Mouse (Mus musculus) splenic B cell, adult 2 months (primary cell): ENCODE data around the gene Fam43a.

Experiments used
- DNase-seq: peaks from one replicate; pipeline ENCODE4 v3.0.0-alpha.2; 2011; ENCODE audit warnings: low read depth, low spot score
- H3K27me3 ChIP-seq: 2 replicates; pipeline ENCODE4 v1.6.1; 2012; ENCODE audit warnings: mild to moderate bottlenecking, low read length, moderate library complexity, mixed read lengths; ENCODE audit not compliant: control insufficient read depth, poor library complexity, insufficient read depth, severe bottlenecking
- H3K36me3 ChIP-seq: 2 replicates; pipeline ENCODE4 v1.6.1; 2012; ENCODE audit warnings: mild to moderate bottlenecking, low read length, moderate library complexity, mixed read lengths; ENCODE audit not compliant: control insufficient read depth, poor library complexity, insufficient read depth, severe bottlenecking

Fam43a gene

DNA sequence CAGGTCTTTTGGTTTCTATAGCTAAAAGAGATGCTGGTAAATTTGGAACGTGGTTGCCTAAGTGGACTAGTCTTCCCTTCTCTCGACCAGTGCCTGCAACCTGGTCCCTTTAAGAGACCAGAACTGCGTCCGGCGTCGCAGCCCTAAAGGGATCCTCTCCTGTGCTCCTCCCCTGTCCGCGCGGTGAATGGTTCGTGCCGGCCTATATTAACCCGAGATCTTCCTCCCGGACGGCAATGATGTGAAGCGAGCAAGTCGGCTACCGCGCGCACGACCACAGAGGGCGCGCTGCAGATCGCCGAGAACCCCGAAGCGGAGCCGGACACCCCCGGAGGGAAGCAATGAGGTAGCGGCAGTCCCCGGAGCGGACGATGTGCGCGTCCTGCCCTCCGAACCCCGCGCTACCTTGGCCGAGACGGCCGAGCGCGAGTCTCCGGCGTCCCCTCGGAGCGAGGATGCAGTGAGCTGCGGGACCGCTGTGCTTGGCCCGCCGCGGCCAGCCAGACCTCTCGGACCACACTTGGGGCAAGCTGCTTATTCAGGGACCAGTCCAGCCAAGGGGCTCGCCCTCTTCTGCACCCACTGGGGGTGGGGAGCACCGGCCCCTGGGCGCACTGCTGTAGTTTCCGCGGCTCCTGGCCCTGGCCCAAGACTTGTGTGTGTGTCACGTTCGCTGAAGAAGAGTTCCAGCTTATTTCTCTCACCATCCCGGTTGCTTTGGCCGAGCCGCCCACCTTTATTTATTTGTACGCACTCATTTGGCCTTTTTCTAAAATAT lies at the start of gene Fam43a:
Gene Fam43a, plus strand, starts transcription at position 233 of the 778 bp plus-strand sequence.
- no peaks in the 10 kb centered on the region for H3K27me3 ChIP-seq
- DNase-seq = peak; percentile 97
- no peaks in the 10 kb centered on the region; the same call in 1 of the 2 replicates for H3K36me3 ChIP-seq

- H3K36me3 ChIP-seq = no peaks in the 10 kb centered on the region
- peak; percentile 77 for DNase-seq
- no peaks in the 10 kb centered on the region; the same call in 1 of the 2 replicates for H3K27me3 ChIP-seq
Observed at GRCm38 (mm10) chr16:30549966-30550747, 49.4 kb upstream of the Fam43a start.

GRCm38 (mm10) chr16:30550748-30551192 lies 48.8 kb upstream of the Fam43a start, which contains the start of gene Tmem44:
Gene Tmem44 (minus strand): TSS chr16:30550842.
- no peak for DNase-seq
- Histone ChIP-seq H3K27me3 (no peaks in the 10 kb centered on the region; the same call in 1 of the 2 replicates), H3K36me3 (no peaks in the 10 kb centered on the region)

GRCm38 (mm10) chr16:30552621-30553338 lies 46.7 kb upstream of the Fam43a start:
- DNase-seq = no peak

GRCm38 (mm10) chr16:30554109-30554508 lies 45.4 kb upstream of the Fam43a start:
- no peaks in the 10 kb centered on the region; the same call in 1 of the 2 replicates for H3K27me3 ChIP-seq
- DNase-seq = no peak
- peaks cover 1% of the 10 kb centered on the region; the same call in 1 of the 2 replicates for H3K36me3 ChIP-seq

More at GRCm38 (mm10) chr16:30552621-30553338, 46.7 kb upstream of the Fam43a start:
- Histone ChIP-seq H3K36me3 (peaks cover 1% of the 10 kb centered on the region; the same call in 1 of the 2 replicates), H3K27me3 (no peaks in the 10 kb centered on the region; the same call in 1 of the 2 replicates)

- Histone ChIP-seq H3K36me3 (peaks cover 20% of the 10 kb centered on the region), H3K27me3 (no peaks in the 10 kb centered on the region)
- no peak for DNase-seq
Observed at GRCm38 (mm10) chr16:30559312-30559992, 40.1 kb upstream of the Fam43a start.

- peaks cover 26% of the 10 kb centered on the region for H3K36me3 ChIP-seq
- no peak for DNase-seq
- H3K27me3 ChIP-seq = no peaks in the 10 kb centered on the region
Observed at GRCm38 (mm10) chr16:30560601-30561000, 38.9 kb upstream of the Fam43a start.

DNA sequence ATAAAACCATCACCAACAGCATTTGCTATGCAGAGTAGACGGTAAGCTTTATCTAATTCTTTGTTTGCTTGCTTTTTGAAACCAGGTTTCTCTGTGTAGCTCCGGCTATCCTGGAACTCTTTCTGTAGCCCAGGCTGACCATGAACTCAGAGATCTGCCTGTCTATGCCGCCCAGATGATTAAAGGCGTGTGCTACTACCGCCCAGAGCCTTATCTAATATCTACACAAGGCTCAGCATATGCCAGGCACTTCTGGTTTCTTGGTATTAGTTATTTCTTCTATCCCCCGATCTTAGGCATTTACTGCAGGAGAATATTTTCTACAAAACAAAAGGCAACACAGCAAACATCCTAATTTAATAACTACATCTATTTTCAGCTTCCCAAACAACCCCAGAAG lies 33.9 kb upstream of the Fam43a start:
- DNase-seq = no peak

GRCm38 (mm10) chr16:30570173-30570572 lies 29.4 kb upstream of the Fam43a start:
- peak; percentile 10 for DNase-seq
- no peaks in the 10 kb centered on the region for H3K27me3 ChIP-seq
- peaks cover 26% of the 10 kb centered on the region for H3K36me3 ChIP-seq

More for the DNA sequence above, 33.9 kb upstream of the Fam43a start:
- H3K36me3 ChIP-seq = peaks cover 33% of the 10 kb centered on the region
- no peaks in the 10 kb centered on the region for H3K27me3 ChIP-seq

GRCm38 (mm10) chr16:30571378-30571777 lies 28.1 kb upstream of the Fam43a start:
- peaks cover 24% of the 10 kb centered on the region for H3K36me3 ChIP-seq
- no peak for DNase-seq
- no peaks in the 10 kb centered on the region for H3K27me3 ChIP-seq

DNA sequence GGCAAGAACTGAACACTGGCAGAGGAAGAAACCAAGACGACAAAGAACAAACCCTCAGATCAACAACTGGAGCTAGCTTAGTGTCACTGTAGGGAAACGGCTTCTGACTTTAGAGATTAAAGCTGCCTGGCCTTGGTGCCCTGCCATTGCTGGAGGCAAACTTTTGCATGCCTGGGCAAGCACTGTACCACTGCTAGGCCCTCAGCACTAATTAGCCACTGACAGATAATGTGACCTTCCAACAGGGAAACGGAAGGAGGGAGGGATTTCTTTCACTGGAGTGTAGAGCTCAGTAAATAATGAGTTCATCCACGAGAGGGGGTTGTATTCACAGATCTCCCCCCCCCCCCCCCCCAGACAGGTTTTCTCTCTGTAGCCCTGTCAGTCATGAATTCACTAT lies 27.3 kb upstream of the Fam43a start:
- Histone ChIP-seq H3K27me3 (no peaks in the 10 kb centered on the region), H3K36me3 (peaks cover 25% of the 10 kb centered on the region)
- DNase-seq = no peak

DNA sequence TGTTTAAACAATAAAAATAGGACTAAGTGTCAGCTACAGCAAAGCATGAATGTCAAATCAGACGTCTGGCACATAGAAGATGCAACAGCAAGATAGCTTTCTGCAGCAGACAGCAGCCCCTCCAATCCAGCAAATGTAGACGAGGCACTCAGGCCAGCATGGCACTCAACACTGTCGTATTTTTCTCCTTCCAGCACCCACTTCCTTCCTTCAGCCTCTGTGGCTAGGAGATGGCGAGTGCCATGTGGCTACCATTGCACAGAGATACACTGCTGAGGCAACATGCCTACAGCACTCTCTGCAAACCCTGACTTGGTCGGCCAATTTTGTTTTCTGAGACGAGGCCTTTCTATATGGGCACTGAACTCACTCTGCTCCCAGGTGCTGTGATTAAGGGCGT lies 23.7 kb upstream of the Fam43a start:
- no peak for DNase-seq
- Histone ChIP-seq H3K36me3 (peaks cover 18% of the 10 kb centered on the region), H3K27me3 (no peaks in the 10 kb centered on the region)

DNA sequence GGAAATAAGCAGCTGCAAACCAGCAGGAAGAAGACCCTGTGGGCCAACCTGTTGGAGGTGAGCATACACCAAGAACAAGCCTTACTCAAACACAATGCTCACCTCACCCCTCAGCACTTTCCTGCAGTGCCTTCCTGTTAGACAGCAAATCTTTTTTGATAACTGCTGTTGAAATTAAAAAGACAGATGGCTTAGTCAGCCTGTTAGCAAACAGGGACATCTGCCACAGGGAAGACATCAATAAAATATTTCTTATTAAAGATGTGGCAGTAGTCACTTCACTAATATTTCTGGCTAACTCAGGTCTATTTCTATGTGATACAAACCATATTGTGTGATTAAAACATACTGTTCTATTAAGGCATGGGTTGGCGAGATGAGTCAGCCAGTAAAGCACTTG lies 23.1 kb upstream of the Fam43a start:
- Histone ChIP-seq H3K36me3 (peaks cover 20% of the 10 kb centered on the region), H3K27me3 (no peaks in the 10 kb centered on the region)
- DNase-seq = no peak

GRCm38 (mm10) chr16:30580765-30581164 lies 18.8 kb upstream of the Fam43a start:
- DNase-seq = no peak
- peaks cover 26% of the 10 kb centered on the region for H3K36me3 ChIP-seq
- H3K27me3 ChIP-seq = no peaks in the 10 kb centered on the region
